ENCODE assay signal across 27 mouse cellular contexts in the genomic region with DNA sequence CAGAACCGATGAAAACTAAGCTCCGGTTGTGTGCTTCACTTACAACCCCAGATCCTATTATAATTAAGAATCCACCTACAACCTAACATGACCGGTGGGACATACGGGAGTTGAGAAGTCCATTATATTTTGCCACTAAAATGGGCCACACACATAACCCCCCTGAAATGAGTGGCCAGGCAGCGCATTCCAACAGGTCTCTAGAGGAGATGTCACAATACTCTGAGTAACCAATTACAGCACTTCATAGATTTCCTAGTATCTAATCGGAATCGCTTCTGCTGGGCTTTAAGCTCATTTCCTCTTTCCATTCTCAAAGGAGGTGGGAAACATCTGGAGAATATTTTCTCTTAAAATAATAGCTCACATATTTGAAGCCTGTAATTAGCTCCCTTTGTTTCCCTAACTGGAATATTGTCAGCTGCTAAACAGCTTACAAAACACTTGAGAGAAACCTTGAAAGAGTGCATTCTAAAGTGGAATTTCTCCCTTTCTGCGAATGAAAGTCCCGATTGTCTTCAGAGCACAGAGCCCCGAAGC. TPM values are rescaled to one million over a fixed set of nuclear protein-coding genes. Genes with fewer than 3 reads are reported as not detected.
DNase-seq lines count a peak whose midpoint lies in the region; ATAC-seq and TF ChIP-seq lines count a peak whose summit lies in the region.
"Had no signal": no experiment of that assay in that cellular context is flagged by ENCODE, and none has a peak within 500 bp of the region (broad histone marks: within the 10 kb centered on the region; RNA-seq: fewer than 3 reads in every experiment).

No protein-coding gene starts in this region.

- no peaks in the 10 kb centered on the region for H3K36me3 ChIP-seq in embryonic facial prominence, embryonic 11.5 days (replicated peaks; ENCODE audit: control insufficient read depth, insufficient read depth, low read depth, low read length)
- no peaks in the 10 kb centered on the region for H3K36me3 ChIP-seq in embryonic facial prominence, embryonic 10.5 days (replicated peaks)
- H3K36me3 ChIP-seq in heart, adult 2 months (ENCODE audit: control insufficient read depth, insufficient read depth, low read length) = no peaks in the 10 kb centered on the region
- no peaks in the 10 kb centered on the region for H3K36me3 ChIP-seq in heart, embryonic 10.5 days
- H3K36me3 ChIP-seq in limb, embryonic 14.5 days (ENCODE audit: control insufficient read depth, insufficient read depth, low read length) = no peaks in the 10 kb centered on the region
- H3K36me3 ChIP-seq: G1E; heart, embryonic 13.5 days; lung, embryonic 15.5 days had no signal

- no peaks in the 10 kb centered on the region for H3K79me2 ChIP-seq in heart, adult 2 months (replicated peaks; ENCODE audit: control insufficient read depth, insufficient read depth, low read length)

- H3K9me3 ChIP-seq in embryonic facial prominence, embryonic 11.5 days (replicated peaks; ENCODE audit: control insufficient read depth, low read length) = no peaks in the 10 kb centered on the region
- H3K9me3 ChIP-seq in embryonic facial prominence, embryonic 10.5 days = no peaks in the 10 kb centered on the region
- H3K9me3 ChIP-seq in heart, embryonic 10.5 days = no peaks in the 10 kb centered on the region
- no peaks in the 10 kb centered on the region for H3K9me3 ChIP-seq in limb, embryonic 14.5 days (ENCODE audit: control insufficient read depth, low read length)
- H3K9me3 ChIP-seq: G1E; heart, embryonic 13.5 days; lung, embryonic 15.5 days had no signal

- ATAC-seq in embryonic facial prominence, embryonic 11.5 days (replicated peaks; ENCODE audit: insufficient number of reproducible peaks, low FRiP score, low TSS enrichment, low read depth) = no peak
- 0 out of 2 replicates have a peak, but pooled peaks have one; percentile 41 for ATAC-seq in limb, embryonic 14.5 days (ENCODE audit: low FRiP score, low read depth)
- ATAC-seq: forebrain, embryonic 14.5 days; intestine, postnatal 0 days; midbrain, embryonic 16.5 days; Patski had no signal

- 51% methylated on average over 10 of the region's 10 CpGs for WGBS in embryonic facial prominence, embryonic 11.5 days
- WGBS in embryonic facial prominence, embryonic 10.5 days = 56% methylated on average over 10 of the region's 10 CpGs
- 35% methylated on average over 10 of the region's 10 CpGs for WGBS in heart, adult 2 months
- WGBS in heart, embryonic 10.5 days = 72% methylated on average over 10 of the region's 10 CpGs
- 59% methylated on average over 10 of the region's 10 CpGs for WGBS in limb, embryonic 14.5 days

- H3K4me1 ChIP-seq in embryonic facial prominence, embryonic 11.5 days (ENCODE audit: control insufficient read depth, insufficient read depth, low read length) = no peaks in the 10 kb centered on the region
- peaks cover 3% of the 10 kb centered on the region; the same call in 1 of the 2 replicates for H3K4me1 ChIP-seq in embryonic facial prominence, embryonic 10.5 days
- peaks cover 1% of the 10 kb centered on the region for H3K4me1 ChIP-seq in heart, adult 2 months (ENCODE audit: control insufficient read depth, insufficient read depth, low read length)
- H3K4me1 ChIP-seq in heart, embryonic 10.5 days = no peaks in the 10 kb centered on the region
- H3K4me1 ChIP-seq in limb, embryonic 14.5 days (ENCODE audit: control insufficient read depth, insufficient read depth, low read length) = no peaks in the 10 kb centered on the region
- H3K4me1 ChIP-seq: heart, embryonic 13.5 days; lung, embryonic 15.5 days had no signal

- TF ChIP-seq EP300 in heart, adult 2 months (IDR thresholded peaks at IDR 0.05; ENCODE audit: insufficient read depth, low read depth, low read length) = no peak

- peak; percentile 39 for DNase-seq in embryonic facial prominence, embryonic 11.5 days (ENCODE audit: low spot score)
- no peak for DNase-seq in embryonic facial prominence, embryonic 10.5 days (ENCODE audit: low spot score)
- no peak for DNase-seq in heart, adult 2 months
- no peak for DNase-seq in heart, embryonic 10.5 days (ENCODE audit: low spot score)
- DNase-seq in Muller cell, postnatal 12 days (ENCODE audit: inconsistent ontology term) = peak; percentile 60
- DNase-seq in limb, embryonic 14.5 days (ENCODE audit: low spot score) = no peak
- no peak for DNase-seq in T-cell, adult 2 months (ENCODE audit: low spot score)
- DNase-seq: adrenal gland, postnatal 14 days; cerebellum, adult 11-12 months; cerebellum, adult 9-11 months; gastrocnemius, postnatal 14 days; kidney, adult 9 months; kidney, postnatal 10 days; layer of hippocampus, adult 9-11 months; right cerebral cortex, adult 18-20 months; thymus, adult 2 months; thymus, postnatal 4 days had no signal

- TF ChIP-seq CTCF in heart, adult 2 months (IDR thresholded peaks at IDR 0.05) = no peak

- intact Hi-C loops in heart, adult 2 months (cut with DNase I) = no loop called here

- no peak for TF ChIP-seq POLR2A in heart, adult 2 months (IDR thresholded peaks at IDR 0.05; ENCODE audit: insufficient read depth, low read depth, low read length)
- TF ChIP-seq POLR2A in limb, embryonic 14.5 days (IDR thresholded peaks at IDR 0.05; ENCODE audit: borderline replicate concordance, extremely low read depth, insufficient read depth, insufficient read length) = no peak

- no peak overlapping the region for H3K9ac ChIP-seq in embryonic facial prominence, embryonic 11.5 days (replicated peaks; ENCODE audit: low read length)
- no peak overlapping the region for H3K9ac ChIP-seq in heart, adult 2 months (ENCODE audit: low read depth, low read length)
- H3K9ac ChIP-seq in limb, embryonic 14.5 days (ENCODE audit: low read depth, low read length, severe bottlenecking) = no peak overlapping the region
- H3K9ac ChIP-seq: heart, embryonic 13.5 days; hindbrain, embryonic 14.5 days; lung, embryonic 15.5 days had no signal

- no peak overlapping the region for H3K4me2 ChIP-seq in embryonic facial prominence, embryonic 11.5 days (ENCODE audit: low read depth, low read length)
- H3K4me2 ChIP-seq in limb, embryonic 14.5 days (replicated peaks; ENCODE audit: low read depth, low read length, severe bottlenecking) = no peak overlapping the region
- H3K4me2 ChIP-seq: heart, embryonic 13.5 days; hindbrain, embryonic 14.5 days; liver, embryonic 11.5 days; lung, embryonic 15.5 days; midbrain, embryonic 11.5 days had no signal

- no peaks in the 10 kb centered on the region for H3K27me3 ChIP-seq in embryonic facial prominence, embryonic 11.5 days (ENCODE audit: control insufficient read depth, insufficient read depth, low read length)
- no peaks in the 10 kb centered on the region for H3K27me3 ChIP-seq in embryonic facial prominence, embryonic 10.5 days (replicated peaks; ENCODE audit: low read depth, poor library complexity, severe bottlenecking)
- H3K27me3 ChIP-seq in heart, adult 2 months (ENCODE audit: control insufficient read depth, insufficient read depth, low read length) = no peaks in the 10 kb centered on the region
- no peaks in the 10 kb centered on the region for H3K27me3 ChIP-seq in heart, embryonic 10.5 days (ENCODE audit: insufficient read depth, poor library complexity, severe bottlenecking)
- no peaks in the 10 kb centered on the region for H3K27me3 ChIP-seq in limb, embryonic 14.5 days (ENCODE audit: control insufficient read depth, insufficient read depth, low read length)
- H3K27me3 ChIP-seq: heart, embryonic 13.5 days; lung, embryonic 15.5 days; Patski had no signal

- no peak overlapping the region for H3K4me3 ChIP-seq in embryonic facial prominence, embryonic 11.5 days (ENCODE audit: low read depth, low read length)
- no peak overlapping the region for H3K4me3 ChIP-seq in embryonic facial prominence, embryonic 10.5 days
- H3K4me3 ChIP-seq in heart, adult 2 months = no peak overlapping the region
- no peak overlapping the region for H3K4me3 ChIP-seq in heart, embryonic 10.5 days
- H3K4me3 ChIP-seq in limb, embryonic 14.5 days (replicated peaks; ENCODE audit: low read length) = no peak overlapping the region
- H3K4me3 ChIP-seq: heart, embryonic 13.5 days; lung, embryonic 15.5 days had no signal

- no peak overlapping the region for H3K27ac ChIP-seq in embryonic facial prominence, embryonic 11.5 days (replicated peaks; ENCODE audit: low read depth, low read length)
- H3K27ac ChIP-seq in embryonic facial prominence, embryonic 10.5 days (replicated peaks) = no peak overlapping the region
- peak overlapping the region; percentile 34; the same call in 1 of the 2 replicates for H3K27ac ChIP-seq in heart, adult 2 months
- H3K27ac ChIP-seq in heart, embryonic 10.5 days = no peak overlapping the region
- H3K27ac ChIP-seq in limb, embryonic 14.5 days (replicated peaks; ENCODE audit: low read depth, low read length) = no peak overlapping the region
- H3K27ac ChIP-seq: heart, embryonic 13.5 days; hindbrain, embryonic 14.5 days; lung, embryonic 15.5 days had no signal

RNA-seq across cellular contexts. Expression of a gene that starts 34.8 kb away (rescaled TPM):
- polyA plus RNA-seq in embryonic facial prominence, embryonic 11.5 days (2014; fragmentation: Nextera tagmentation; extraction: Ambion mirVana) = 55.9 and 59.0 TPM in 2 replicates
- 58.1 and 64.6 TPM in 2 replicates for polyA plus RNA-seq in embryonic facial prominence, embryonic 10.5 days (2016; fragmentation: Nextera tagmentation; extraction: Ambion mirVana)
- total RNA-seq in heart, adult 2 months (2021) = 10 to 100 TPM; 66.9 to 74.3 TPM
- polyA plus RNA-seq in heart, adult 2 months (2012; rRNA removed) = 17.6 and 30.2 TPM in 2 replicates
- polyA plus RNA-seq in heart, embryonic 10.5 days (2016; fragmentation: Nextera tagmentation; extraction: Ambion mirVana) = 36.2 and 43.7 TPM in 2 replicates
- 9.9 and 10.9 TPM in 2 replicates for polyA plus RNA-seq in limb, embryonic 14.5 days (2012; rRNA removed)
- polyA plus RNA-seq in limb, embryonic 14.5 days (2014; fragmentation: Nextera tagmentation; extraction: Ambion mirVana) = 45.3 and 46.5 TPM in 2 replicates

Comparison
In these comparisons a context has a peak if more than half of its experiments do, and no peak if none do; other contexts are left out.
1. DNase-seq: peak in embryonic facial prominence, embryonic 11.5 days (single experiment) and Muller cell, postnatal 12 days (single experiment); none in embryonic facial prominence, embryonic 10.5 days (single experiment), heart, adult 2 months (0 of 2), heart, embryonic 10.5 days (single experiment), limb, embryonic 14.5 days (single experiment) and T-cell, adult 2 months (single experiment).